Mouse (Mus musculus) liver, adult 2 months (tissue): Measurements from ENCODE around the gene Fignl1.

Experiments
- CTCF ChIP-seq: fragments of 200-500 bp; IDR thresholded peaks from 2 replicates; pipeline ENCODE4 v1.5.1; 2011; ENCODE audit warnings: low read depth, low read length, control low read depth
- POLR2A ChIP-seq: fragments of 200-500 bp; IDR thresholded peaks from 2 replicates; pipeline ENCODE4 v1.6.1; 2011; ENCODE audit warnings: low read length, control low read depth; ENCODE audit not compliant: insufficient read depth; ENCODE audit errors: extremely low read depth

DNA sequence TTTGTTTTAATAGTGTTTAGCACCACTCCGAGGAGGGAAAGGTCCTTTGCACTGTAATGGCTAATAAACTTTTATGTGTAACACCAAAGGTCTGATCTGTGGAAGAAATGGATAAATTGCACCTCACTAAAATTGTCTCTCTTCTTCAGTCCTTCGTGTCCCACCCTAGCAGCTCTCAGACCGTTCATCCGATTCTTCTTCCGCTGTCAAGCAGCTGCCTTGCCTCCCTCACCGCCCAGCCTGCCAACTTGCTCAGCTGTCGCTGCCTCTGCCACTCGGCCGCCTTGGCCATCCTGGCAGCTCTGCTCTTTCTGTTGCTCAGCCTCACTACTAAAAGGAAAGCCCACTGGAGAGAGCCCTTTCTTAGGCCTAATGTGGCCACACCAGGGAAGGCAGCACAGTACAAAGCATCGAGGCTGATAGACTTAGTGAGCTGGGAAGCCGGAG, 46.9 kb upstream of the Fignl1 start:
- TF ChIP-seq CTCF (no peak), POLR2A (no peak)
